Mouse (Mus musculus) cerebellum, adult 8-10 months (tissue): Measurements from ENCODE around the gene Zscan4c.
"Not testable (repeated sequence)": the region's sequence is repeated elsewhere in the genome, so short reads cannot be mapped to it uniquely, and the experiment has no call there.

ENCODE experiments used
- DNase-seq: peaks from one replicate; pipeline ENCODE4 v3.0.0; 2022

Gene Zscan4c

GRCm38 (mm10) chr7:11005445-11005844, at the start of gene Zscan4c:
Gene Zscan4c, plus strand, starts transcription at chr7:11005745.
- not testable (repeated sequence) for DNase-seq
